Mouse (Mus musculus) small intestine, adult 2 months (tissue): ENCODE data around the gene 2810408A11Rik.

Source experiments
- CTCF ChIP-seq: fragments of 200-500 bp; IDR thresholded peaks from 2 replicates; pipeline ENCODE4 v1.5.1; 2012; ENCODE audit warnings: low read depth, mild to moderate bottlenecking, control low read depth, inconsistent platforms, low read length, moderate library complexity, mixed read lengths; ENCODE audit not compliant: insufficient replicate concordance, insufficient read length; ENCODE audit errors: extremely low read depth
- POLR2A ChIP-seq: fragments of 200-500 bp; IDR thresholded peaks from 2 replicates; pipeline ENCODE4 v1.6.1; 2012; ENCODE audit warnings: low read depth, mild to moderate bottlenecking, control low read depth, inconsistent platforms, low read length, moderate library complexity

GRCm38 (mm10) chr11:69934681-69935080 is 33.9 kb upstream of the 2810408A11Rik start:
- TF ChIP-seq POLR2A (no peak), CTCF (no peak)
